Mouse (Mus musculus): Measurements from ENCODE around the gene Larp6. TPM values are rescaled to one million over a fixed set of nuclear protein-coding genes. Genes with fewer than 3 reads are reported as not detected.

Gene Larp6
- polyA plus RNA-seq, 1 experiment: not detected

- TF ChIP-seq GATA1 (IDR thresholded peaks at IDR 0.05; ENCODE audit: low read length): no peak
- Histone ChIP-seq H3K9me3 (ENCODE audit: control insufficient read depth, low read length) (no peaks in the 10 kb centered on the region), H3K4me3 (replicated peaks) (no peak overlapping the region), H3K36me3 (ENCODE audit: control insufficient read depth) (no peaks in the 10 kb centered on the region), H3K4me1 (ENCODE audit: control insufficient read depth) (no peaks in the 10 kb centered on the region), H3K27me3 (ENCODE audit: control insufficient read depth) (peaks cover 14% of the 10 kb centered on the region)
Observed at GRCm38 (mm10) chr9:60708606-60709005, 4.2 kb upstream of the Larp6 start.

GRCm38 (mm10) chr9:60709721-60710120 lies 3.1 kb upstream of the Larp6 start:
- TF ChIP-seq TAL1 (IDR thresholded peaks at IDR 0.05; ENCODE audit: low read length) (no peak), GATA1 (IDR thresholded peaks at IDR 0.05; ENCODE audit: low read length) (no peak)
- H3K4me1 ChIP-seq (ENCODE audit: control insufficient read depth): no peaks in the 10 kb centered on the region
- no peaks in the 10 kb centered on the region for H3K36me3 ChIP-seq (ENCODE audit: control insufficient read depth)
- no peaks in the 10 kb centered on the region for H3K9me3 ChIP-seq (ENCODE audit: control insufficient read depth, low read length)
- H3K27me3 ChIP-seq (ENCODE audit: control insufficient read depth): peaks cover 18% of the 10 kb centered on the region
- no peak overlapping the region for H3K4me3 ChIP-seq (replicated peaks)

- no peaks in the 10 kb centered on the region for H3K9me3 ChIP-seq (ENCODE audit: control insufficient read depth, low read length)
- peaks cover 18% of the 10 kb centered on the region for H3K27me3 ChIP-seq (ENCODE audit: control insufficient read depth)
- no peaks in the 10 kb centered on the region for H3K4me1 ChIP-seq (ENCODE audit: control insufficient read depth)
- no peak for TF ChIP-seq GATA1 (IDR thresholded peaks at IDR 0.05; ENCODE audit: low read length)
- TF ChIP-seq TAL1 (IDR thresholded peaks at IDR 0.05; ENCODE audit: low read length): no peak
- no peaks in the 10 kb centered on the region for H3K36me3 ChIP-seq (ENCODE audit: control insufficient read depth)
- no peak overlapping the region for H3K4me3 ChIP-seq (replicated peaks)
Observed at GRCm38 (mm10) chr9:60712011-60712410, 778 bp upstream of the Larp6 start.

- H3K4me1 ChIP-seq (ENCODE audit: control insufficient read depth): no peaks in the 10 kb centered on the region
Observed at GRCm38 (mm10) chr9:60713616-60714015, 827 bp downstream of the Larp6 start.

GRCm38 (mm10) chr9:60714191-60714590 lies 1.4 kb downstream of the Larp6 start:
- Histone ChIP-seq H3K9me3 (ENCODE audit: control insufficient read depth, low read length) (no peaks in the 10 kb centered on the region), H3K27me3 (ENCODE audit: control insufficient read depth) (peaks cover 18% of the 10 kb centered on the region), H3K4me1 (ENCODE audit: control insufficient read depth) (no peaks in the 10 kb centered on the region), H3K4me3 (replicated peaks) (no peak overlapping the region), H3K36me3 (ENCODE audit: control insufficient read depth) (no peaks in the 10 kb centered on the region)
- no peak for TF ChIP-seq TAL1 (IDR thresholded peaks at IDR 0.05; ENCODE audit: low read length)
- TF ChIP-seq GATA1 (IDR thresholded peaks at IDR 0.05; ENCODE audit: low read length): no peak

More at GRCm38 (mm10) chr9:60713616-60714015, 827 bp downstream of the Larp6 start:
- no peak overlapping the region for H3K4me3 ChIP-seq (replicated peaks)
- TF ChIP-seq GATA1 (IDR thresholded peaks at IDR 0.05; ENCODE audit: low read length) (no peak), TAL1 (IDR thresholded peaks at IDR 0.05; ENCODE audit: low read length) (no peak)
- H3K9me3 ChIP-seq (ENCODE audit: control insufficient read depth, low read length): no peaks in the 10 kb centered on the region
- no peaks in the 10 kb centered on the region for H3K36me3 ChIP-seq (ENCODE audit: control insufficient read depth)
- peaks cover 18% of the 10 kb centered on the region for H3K27me3 ChIP-seq (ENCODE audit: control insufficient read depth)

GRCm38 (mm10) chr9:60715271-60715670 lies 2.5 kb downstream of the Larp6 start:
- no peaks in the 10 kb centered on the region for H3K4me1 ChIP-seq (ENCODE audit: control insufficient read depth)
- peaks cover 18% of the 10 kb centered on the region for H3K27me3 ChIP-seq (ENCODE audit: control insufficient read depth)
- no peaks in the 10 kb centered on the region for H3K9me3 ChIP-seq (ENCODE audit: control insufficient read depth, low read length)
- no peaks in the 10 kb centered on the region for H3K36me3 ChIP-seq (ENCODE audit: control insufficient read depth)
- TF ChIP-seq TAL1 (IDR thresholded peaks at IDR 0.05; ENCODE audit: low read length) (no peak), GATA1 (IDR thresholded peaks at IDR 0.05; ENCODE audit: low read length) (no peak)
- H3K4me3 ChIP-seq (replicated peaks): no peak overlapping the region

GRCm38 (mm10) chr9:60715828-60716227 lies 3.0 kb downstream of the Larp6 start:
- H3K36me3 ChIP-seq (ENCODE audit: control insufficient read depth): no peaks in the 10 kb centered on the region
- H3K4me3 ChIP-seq (replicated peaks): no peak overlapping the region
- no peaks in the 10 kb centered on the region for H3K4me1 ChIP-seq (ENCODE audit: control insufficient read depth)
- H3K9me3 ChIP-seq (ENCODE audit: control insufficient read depth, low read length): no peaks in the 10 kb centered on the region
- TF ChIP-seq GATA1 (IDR thresholded peaks at IDR 0.05; ENCODE audit: low read length): no peak
- TF ChIP-seq TAL1 (IDR thresholded peaks at IDR 0.05; ENCODE audit: low read length): no peak
- H3K27me3 ChIP-seq (ENCODE audit: control insufficient read depth): peaks cover 18% of the 10 kb centered on the region

- peaks cover 7% of the 10 kb centered on the region for H3K27me3 ChIP-seq (ENCODE audit: control insufficient read depth)
- H3K36me3 ChIP-seq (ENCODE audit: control insufficient read depth): no peaks in the 10 kb centered on the region
- H3K4me1 ChIP-seq (ENCODE audit: control insufficient read depth): no peaks in the 10 kb centered on the region
- no peaks in the 10 kb centered on the region for H3K9me3 ChIP-seq (ENCODE audit: control insufficient read depth, low read length)
- TF ChIP-seq GATA1 (IDR thresholded peaks at IDR 0.05; ENCODE audit: low read length) (no peak), TAL1 (IDR thresholded peaks at IDR 0.05; ENCODE audit: low read length) (no peak)
- H3K4me3 ChIP-seq (replicated peaks): no peak overlapping the region
Observed at GRCm38 (mm10) chr9:60718284-60718683, 5.5 kb downstream of the Larp6 start.

GRCm38 (mm10) chr9:60719687-60720086 lies 6.9 kb downstream of the Larp6 start:
- no peak overlapping the region for H3K4me3 ChIP-seq (replicated peaks)
- H3K9me3 ChIP-seq (ENCODE audit: control insufficient read depth, low read length): 0 out of 2 replicates have a peak, but pooled peaks cover 2% of the 10 kb centered on the region
- H3K4me1 ChIP-seq (ENCODE audit: control insufficient read depth): no peaks in the 10 kb centered on the region
- TF ChIP-seq TAL1 (IDR thresholded peaks at IDR 0.05; ENCODE audit: low read length) (no peak), GATA1 (IDR thresholded peaks at IDR 0.05; ENCODE audit: low read length) (no peak)
- no peaks in the 10 kb centered on the region for H3K27me3 ChIP-seq (ENCODE audit: control insufficient read depth)
- no peaks in the 10 kb centered on the region for H3K36me3 ChIP-seq (ENCODE audit: control insufficient read depth)

- H3K9me3 ChIP-seq (ENCODE audit: control insufficient read depth, low read length): peaks cover 4% of the 10 kb centered on the region; the same call in 1 of the 2 replicates
Observed at GRCm38 (mm10) chr9:60724968-60725367, 12.2 kb downstream of the Larp6 start.

More at GRCm38 (mm10) chr9:60724968-60725367, 12.2 kb downstream of the Larp6 start:
- TF ChIP-seq GATA1 (IDR thresholded peaks at IDR 0.05; ENCODE audit: low read length): no peak
- no peak for TF ChIP-seq TAL1 (IDR thresholded peaks at IDR 0.05; ENCODE audit: low read length)
- Histone ChIP-seq H3K4me3 (replicated peaks) (no peak overlapping the region), H3K4me1 (ENCODE audit: control insufficient read depth) (no peaks in the 10 kb centered on the region), H3K36me3 (ENCODE audit: control insufficient read depth) (no peaks in the 10 kb centered on the region), H3K27me3 (ENCODE audit: control insufficient read depth) (no peaks in the 10 kb centered on the region)

All from erythroblast, embryonic 14.5 days (primary cell).